Mouse (Mus musculus) CH12.LX (cell line): ENCODE results near the gene Clasp2. TPM values are rescaled to one million over a fixed set of nuclear protein-coding genes. Genes with fewer than 3 reads are reported as not detected.

ENCODE experiments used
- DNase-seq: peaks from one replicate; pipeline ENCODE4 v3.0.0-alpha.2; 2013; ENCODE audit errors: extremely low read depth
- H3K27ac ChIP-seq: 2 replicates; pipeline ENCODE4 v1.5.1; 2012; ENCODE audit warnings: low read depth, mild to moderate bottlenecking, control low read depth, moderate library complexity; ENCODE audit not compliant: insufficient read depth
- H3K27me3 ChIP-seq: replicated peaks from 2 replicates; pipeline ENCODE3; 2012; ENCODE audit warnings: inconsistent platforms
- H3K36me3 ChIP-seq, 2 experiments: replicated peaks in 1 of 2; 2 replicates each; pipeline versions ENCODE3 to v1.6.1; 2012; ENCODE audit warnings: inconsistent platforms in 1 of 2, low read length in 1 of 2, mild to moderate bottlenecking in 1 of 2, mixed read lengths in 1 of 2, moderate library complexity in 1 of 2; ENCODE audit not compliant: control insufficient read depth in 1 of 2, insufficient read depth in 1 of 2
- H3K4me1 ChIP-seq, 2 experiments: 2 replicates each; pipeline ENCODE4 v1.6.1; 2012; ENCODE audit warnings: inconsistent platforms in 1 of 2, moderate library complexity in 1 of 2; ENCODE audit not compliant: insufficient read depth in 2 of 2, control insufficient read depth in 1 of 2
- H3K4me2 ChIP-seq: 2 replicates; pipeline ENCODE4 v1.6.1; 2012; ENCODE audit warnings: low read depth, mild to moderate bottlenecking, control low read depth; ENCODE audit not compliant: poor library complexity, insufficient read depth, severe bottlenecking
- H3K4me3 ChIP-seq, 3 experiments: fragments of 150-350 bp in 1 of 3; sonication (generic) in 1 of 3; replicated peaks in 1 of 3; 2 replicates each; pipeline versions ENCODE3 to v1.5.1; 2011 to 2012; ENCODE audit warnings: low read depth in 2 of 3, low read length in 2 of 3, mild to moderate bottlenecking in 2 of 3, moderate library complexity in 2 of 3, control low read depth in 1 of 3, improper control_type of control experiment in 1 of 3, inconsistent platforms in 1 of 3, mixed read lengths in 1 of 3; ENCODE audit not compliant: poor library complexity in 1 of 3
- H3K79me2 ChIP-seq: replicated peaks from 2 replicates; pipeline ENCODE4 v1.6.1; 2012; ENCODE audit warnings: mild to moderate bottlenecking, moderate library complexity; ENCODE audit not compliant: control insufficient read depth, poor library complexity, insufficient read depth, severe bottlenecking; ENCODE audit errors: extremely low read depth
- H3K9ac ChIP-seq: 2 replicates; pipeline ENCODE4 v1.6.1; 2012; ENCODE audit warnings: low read depth, mild to moderate bottlenecking, control low read depth, moderate library complexity; ENCODE audit not compliant: insufficient read depth
- H3K9me3 ChIP-seq: replicated peaks from 2 replicates; pipeline ENCODE3; 2012; ENCODE audit warnings: low read length, inconsistent platforms, mixed read lengths
- BHLHE40 ChIP-seq: IDR thresholded peaks from 2 replicates; pipeline ENCODE4 v1.6.1; 2011; ENCODE audit warnings: mild to moderate bottlenecking, low read depth, low read length, improper control_type of control experiment
- CHD1 ChIP-seq: IDR thresholded peaks from 2 replicates; pipeline ENCODE4 v1.6.1; 2012; ENCODE audit warnings: low read depth, low read length, improper control_type of control experiment, inconsistent platforms
- EP300 ChIP-seq: IDR thresholded peaks from 2 replicates; pipeline ENCODE4 v1.6.1; 2011; ENCODE audit warnings: low read length, improper control_type of control experiment
- IRF4 ChIP-seq: IDR thresholded peaks from 2 replicates; pipeline ENCODE4 v1.6.1; 2014; ENCODE audit warnings: low read depth, mild to moderate bottlenecking, inconsistent platforms, low read length, improper control_type of control experiment
- JUND ChIP-seq: conservative IDR thresholded peaks from 2 replicates; pipeline ENCODE4 v1.6.1; 2011; ENCODE audit warnings: low read depth, low read length, improper control_type of control experiment
- KAT2A ChIP-seq: IDR thresholded peaks from 2 replicates; pipeline ENCODE4 v1.6.1; 2012; ENCODE audit warnings: low read length, improper control_type of control experiment, inconsistent platforms; ENCODE audit not compliant: insufficient replicate concordance
- MAX ChIP-seq: IDR thresholded peaks from 2 replicates; pipeline ENCODE4 v1.6.1; 2011; ENCODE audit warnings: low read length, improper control_type of control experiment
- RAD21 ChIP-seq: IDR thresholded peaks from 2 replicates; pipeline ENCODE4 v1.6.1; 2011; ENCODE audit warnings: low read depth, mild to moderate bottlenecking, low read length, improper control_type of control experiment, moderate library complexity
- TCF12 ChIP-seq: IDR thresholded peaks from 2 replicates; pipeline ENCODE4 v1.6.1; 2014; ENCODE audit warnings: low read depth, mild to moderate bottlenecking, inconsistent platforms, low read length, improper control_type of control experiment
- ZC3H11A ChIP-seq: IDR thresholded peaks from 2 replicates; pipeline ENCODE4 v1.6.1; 2012; ENCODE audit warnings: low read depth, mild to moderate bottlenecking, inconsistent platforms, low read length, improper control_type of control experiment
- ZMIZ1 ChIP-seq: IDR thresholded peaks from 2 replicates; pipeline ENCODE4 v1.6.1; 2012; ENCODE audit warnings: low read depth, mild to moderate bottlenecking, inconsistent platforms, low read length, improper control_type of control experiment
- ZNF384 ChIP-seq: IDR thresholded peaks from 2 replicates; pipeline ENCODE4 v1.6.1; 2012; ENCODE audit warnings: low read depth, low read length, improper control_type of control experiment, inconsistent platforms
- dilution Hi-C: fragments of 300-500 bp; cut with MboI; formaldehyde crosslinking; loops from 2 replicates; pipeline ENCODE4 v1.14.3; 2020; ENCODE audit warnings: low sequenced_read_pairs; ENCODE audit not compliant: extremely low pct_unique_long_range_greater_than_20kb, extremely low pct_ligation_motif_present
- in situ Hi-C: fragments of 300-500 bp; cut with MboI; formaldehyde crosslinking; loops from 3 replicates; pipeline ENCODE4 v1.14.3; 2019; ENCODE audit warnings: low sequenced_read_pairs, low pct_ligation_motif_present, low pct_unique_long_range_greater_than_20kb, mixed read lengths
- polyA plus RNA-seq: library from polyadenylated mRNA; unstranded; fragments of >175 nt; gene quantifications from 2 replicates; pipeline ENCODE4 v1.2.1, GENCODE M21; 2012; ENCODE audit warnings: low read depth; ENCODE audit not compliant: insufficient read length
- total RNA-seq, 2 experiments: library from RNA; depleted of rRNA; stranded (reverse); fragments of 300-350 nt in 1 of 2; fragments of >200 nt in 1 of 2; gene quantifications; 2 replicates each; pipeline ENCODE4 v1.2.3; 2012 to 2014

The Clasp2 gene
- total and polyA plus RNA-seq, 3 experiments: 23.9 to 32.4 (median 27.0) TPM

- Histone ChIP-seq H3K79me2 (peaks cover 41% of the 10 kb centered on the region), H3K9ac (peak overlapping the region; percentile 70), H3K9me3 (no peaks in the 10 kb centered on the region), H3K4me2 (peak overlapping the region; percentile 38), H3K27me3 (peaks cover 2% of the 10 kb centered on the region), H3K4me1 (peaks cover 9 to 38% of the 10 kb centered on the region in 2 experiments; a peak in 3 of 4 replicates), H3K4me3 (peak overlapping the region; percentile 12 to 96 (median 89)), H3K27ac (no peak overlapping the region), H3K36me3 (peaks cover 0 to 19% of the 10 kb centered on the region in 2 experiments)
- in situ Hi-C loops: no loop called here
- DNase-seq: no peak
- no peak for TF ChIP-seq ZNF384
- no peak for TF ChIP-seq BHLHE40
- no peak for TF ChIP-seq IRF4
- TF ChIP-seq MAX: no peak
- TF ChIP-seq CHD1: 0 out of 2 replicates have a peak, but pooled peaks have one; percentile 19
- dilution Hi-C loops: no loop called here
Measured at GRCm38 (mm10) chr9:113708361-113709280, 32.7 kb upstream of the Clasp2 start.

DNA sequence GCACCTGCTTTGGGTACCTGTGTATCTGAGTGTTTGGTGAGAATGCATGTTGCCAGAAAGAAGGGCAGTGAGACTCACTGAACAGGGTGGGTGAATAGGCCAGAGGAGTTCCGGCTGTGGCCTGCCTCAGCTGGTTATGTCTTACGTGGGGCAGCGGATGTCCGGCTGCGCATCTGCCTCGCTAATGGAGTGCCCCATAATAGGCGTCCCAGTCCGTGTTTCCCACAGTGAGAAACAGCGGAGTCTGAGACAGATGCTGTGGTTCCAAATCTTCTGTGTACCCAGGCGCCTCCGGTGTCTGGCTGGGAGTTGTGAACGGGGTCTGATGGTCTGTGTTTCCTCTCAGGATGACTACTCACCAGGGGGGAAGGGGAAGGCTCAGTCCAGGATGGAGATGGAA lies 30.4 kb upstream of the Clasp2 start:
- H3K27me3 ChIP-seq: peaks cover 2% of the 10 kb centered on the region
- H3K9me3 ChIP-seq: no peaks in the 10 kb centered on the region
- H3K36me3 ChIP-seq: no peaks in the 10 kb centered on the region
- H3K4me1 ChIP-seq: peaks cover 0 to 17% of the 10 kb centered on the region in 2 experiments; a peak in 2 of 4 replicates
- in situ Hi-C loops (no loop called here), dilution Hi-C loops (no loop called here)
- no peak overlapping the region for H3K27ac ChIP-seq
- TF ChIP-seq KAT2A (no peak), JUND (no peak), CHD1 (no peak), IRF4 (no peak), ZMIZ1 (no peak), EP300 (no peak), TCF12 (no peak), RAD21 (no peak), ZC3H11A (no peak)
- DNase-seq: no peak
- H3K4me2 ChIP-seq: no peak overlapping the region
- no peak overlapping the region for H3K9ac ChIP-seq
- H3K4me3 ChIP-seq: no peak overlapping the region
- H3K79me2 ChIP-seq: peaks cover 21% of the 10 kb centered on the region
